Mouse (Mus musculus): ENCODE measurements at regions not wholly inside any gene's neighbourhood (a gene's known extent, or its start where the extent isn't known, plus 50 kb on each side); places are given as distances from the start of the nearest gene placed in this dataset.
A peak's percentile ranks its signal among the peaks of the same experiment; 100 is the strongest.
"Not testable (repeated sequence)": the region's sequence is repeated elsewhere in the genome, so short reads cannot be mapped to it uniquely, and the experiment has no call there.

DNA sequence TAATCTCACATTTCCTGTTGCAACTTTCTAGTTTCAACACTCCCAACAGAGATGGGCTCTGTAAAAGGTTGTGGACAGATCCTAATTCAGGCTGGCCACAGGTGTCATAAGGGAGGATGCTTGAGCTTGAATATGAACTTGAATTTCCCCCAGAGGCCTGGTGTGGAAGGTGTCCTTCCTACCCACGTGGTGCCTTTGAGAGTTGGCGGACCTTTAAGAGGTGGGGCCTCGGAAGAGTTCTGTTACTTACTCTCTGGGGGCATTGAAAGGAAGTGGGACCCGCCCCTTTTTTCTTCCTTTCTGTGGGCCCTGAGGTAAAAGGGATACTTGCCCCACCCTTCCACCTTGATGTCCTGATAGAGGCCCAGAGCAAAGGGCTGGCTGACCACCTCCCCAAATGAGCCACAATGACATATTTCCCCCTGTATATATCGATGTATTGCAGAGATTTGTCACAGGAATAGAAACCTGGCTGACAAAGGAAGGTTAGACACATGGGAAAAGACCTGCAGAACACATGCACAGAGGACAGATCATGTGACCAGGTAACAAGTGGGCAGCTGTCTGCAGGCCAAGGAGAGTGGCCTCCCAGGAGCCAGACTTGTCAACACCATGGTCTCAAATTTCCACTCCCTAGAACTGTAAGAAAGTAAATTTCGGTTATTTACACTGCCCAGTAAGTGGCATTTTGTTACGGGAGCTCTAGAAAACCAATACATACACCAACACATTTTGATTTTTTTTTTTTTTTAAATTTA is 84.2 kb upstream of the Klf13 start:
- Histone ChIP-seq H3K9ac (ENCODE audit: low read depth, low read length, severe bottlenecking) (no peak overlapping the region), H3K9me3 (ENCODE audit: control insufficient read depth, low read length) (no peaks in the 10 kb centered on the region), H3K4me1 (ENCODE audit: control insufficient read depth, insufficient read depth, low read length) (no peaks in the 10 kb centered on the region), H3K36me3 (ENCODE audit: control insufficient read depth, insufficient read depth, low read length) (no peaks in the 10 kb centered on the region), H3K4me2 (replicated peaks; ENCODE audit: low read depth, low read length, severe bottlenecking) (no peak overlapping the region), H3K4me3 (replicated peaks; ENCODE audit: low read length) (no peak overlapping the region), H3K27me3 (ENCODE audit: control insufficient read depth, insufficient read depth, low read length) (no peaks in the 10 kb centered on the region), H3K27ac (replicated peaks; ENCODE audit: low read depth, low read length) (no peak overlapping the region)
- DNase-seq (ENCODE audit: low spot score) (no peak), ATAC-seq (ENCODE audit: low FRiP score, low read depth) (no peak)
- no peak for TF ChIP-seq POLR2A (IDR thresholded peaks at IDR 0.05; ENCODE audit: borderline replicate concordance, extremely low read depth, insufficient read depth, insufficient read length)
- 63% methylated on average over 7 of the region's 7 CpGs for WGBS

DNA sequence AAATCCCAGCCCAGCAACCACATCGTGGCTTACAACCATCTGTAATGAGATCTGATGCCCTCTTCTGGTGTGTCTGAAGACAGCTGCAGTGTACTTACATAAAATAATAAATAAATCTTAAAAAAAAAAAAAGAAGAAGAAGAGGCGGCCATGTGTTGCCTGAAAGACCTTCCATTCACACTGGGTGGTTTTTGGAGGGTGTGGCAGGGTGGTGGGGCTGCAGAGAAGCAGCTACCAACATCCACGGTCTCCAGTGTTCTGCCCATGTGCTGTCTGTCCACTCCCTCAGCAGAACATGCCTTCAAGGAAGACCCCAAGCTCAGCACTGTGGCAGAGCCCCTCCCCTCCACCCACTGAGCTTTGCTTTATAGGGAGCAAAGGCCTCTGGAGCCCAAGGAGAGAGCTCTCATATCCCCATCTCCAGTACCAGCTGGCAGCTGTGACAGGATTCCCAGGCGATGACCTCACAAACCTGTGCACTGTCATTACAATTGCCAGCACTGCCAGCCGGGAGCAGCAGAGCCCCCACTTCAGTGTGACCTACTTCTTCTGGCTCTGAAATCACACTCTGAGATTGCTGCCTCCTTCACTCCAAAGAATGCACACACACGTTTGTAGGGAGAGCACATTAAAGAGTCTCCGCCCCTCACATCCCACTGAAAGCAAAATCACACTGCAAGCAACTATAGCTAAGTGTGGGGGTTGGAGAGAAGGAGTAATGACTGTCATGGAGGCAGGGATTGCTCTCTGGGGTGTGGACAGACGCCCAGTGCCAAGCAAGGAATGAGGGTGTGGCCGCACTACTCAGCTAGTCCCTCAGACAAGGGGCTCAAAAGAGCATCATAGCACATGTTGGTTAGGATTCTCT is 82.8 kb upstream of the Klf13 start:
- no peak for DNase-seq (ENCODE audit: low spot score)
- peak; percentile 44; the same call in 1 of the 2 replicates for ATAC-seq (ENCODE audit: low FRiP score, low read depth)
- Histone ChIP-seq H3K4me1 (ENCODE audit: control insufficient read depth, insufficient read depth, low read length) (no peaks in the 10 kb centered on the region), H3K27ac (replicated peaks; ENCODE audit: low read depth, low read length) (no peak overlapping the region), H3K9ac (ENCODE audit: low read depth, low read length, severe bottlenecking) (no peak overlapping the region), H3K36me3 (ENCODE audit: control insufficient read depth, insufficient read depth, low read length) (no peaks in the 10 kb centered on the region), H3K27me3 (ENCODE audit: control insufficient read depth, insufficient read depth, low read length) (no peaks in the 10 kb centered on the region), H3K4me2 (replicated peaks; ENCODE audit: low read depth, low read length, severe bottlenecking) (no peak overlapping the region), H3K9me3 (ENCODE audit: control insufficient read depth, low read length) (no peaks in the 10 kb centered on the region), H3K4me3 (replicated peaks; ENCODE audit: low read length) (no peak overlapping the region)
- WGBS = 57% methylated on average over 9 of the region's 9 CpGs
- no peak for TF ChIP-seq POLR2A (IDR thresholded peaks at IDR 0.05; ENCODE audit: borderline replicate concordance, extremely low read depth, insufficient read depth, insufficient read length)

- no peak overlapping the region for H3K4me2 ChIP-seq (replicated peaks; ENCODE audit: low read depth, low read length, severe bottlenecking)
- H3K9ac ChIP-seq (ENCODE audit: low read depth, low read length, severe bottlenecking) = no peak overlapping the region
- H3K27me3 ChIP-seq (ENCODE audit: control insufficient read depth, insufficient read depth, low read length) = no peaks in the 10 kb centered on the region
- H3K4me1 ChIP-seq (ENCODE audit: control insufficient read depth, insufficient read depth, low read length) = no peaks in the 10 kb centered on the region
- no peak for TF ChIP-seq POLR2A (IDR thresholded peaks at IDR 0.05; ENCODE audit: borderline replicate concordance, extremely low read depth, insufficient read depth, insufficient read length)
- H3K27ac ChIP-seq (replicated peaks; ENCODE audit: low read depth, low read length) = no peak overlapping the region
- H3K4me3 ChIP-seq (replicated peaks; ENCODE audit: low read length) = no peak overlapping the region
- 79% methylated on average over 3 of the region's 3 CpGs for WGBS
- ATAC-seq (ENCODE audit: low FRiP score, low read depth) (no peak), DNase-seq (ENCODE audit: low spot score) (no peak)
- no peaks in the 10 kb centered on the region for H3K9me3 ChIP-seq (ENCODE audit: control insufficient read depth, low read length)
- no peaks in the 10 kb centered on the region for H3K36me3 ChIP-seq (ENCODE audit: control insufficient read depth, insufficient read depth, low read length)
Measured at GRCm38 (mm10) chr7:64018107-64018506, 79.4 kb upstream of the Klf13 start.

GRCm38 (mm10) chr7:64016874-64017273 is 78.2 kb upstream of the Klf13 start:
- Histone ChIP-seq H3K9ac (ENCODE audit: low read depth, low read length, severe bottlenecking) (no peak overlapping the region), H3K4me1 (ENCODE audit: control insufficient read depth, insufficient read depth, low read length) (no peaks in the 10 kb centered on the region), H3K36me3 (ENCODE audit: control insufficient read depth, insufficient read depth, low read length) (no peaks in the 10 kb centered on the region), H3K4me3 (replicated peaks; ENCODE audit: low read length) (no peak overlapping the region), H3K4me2 (replicated peaks; ENCODE audit: low read depth, low read length, severe bottlenecking) (no peak overlapping the region), H3K27me3 (ENCODE audit: control insufficient read depth, insufficient read depth, low read length) (no peaks in the 10 kb centered on the region), H3K9me3 (ENCODE audit: control insufficient read depth, low read length) (no peaks in the 10 kb centered on the region), H3K27ac (replicated peaks; ENCODE audit: low read depth, low read length) (no peak overlapping the region)
- TF ChIP-seq POLR2A (IDR thresholded peaks at IDR 0.05; ENCODE audit: borderline replicate concordance, extremely low read depth, insufficient read depth, insufficient read length) = no peak
- 79% methylated on average over 3 of the region's 3 CpGs for WGBS
- DNase-seq (ENCODE audit: low spot score) (no peak), ATAC-seq (ENCODE audit: low FRiP score, low read depth) (no peak)

DNA sequence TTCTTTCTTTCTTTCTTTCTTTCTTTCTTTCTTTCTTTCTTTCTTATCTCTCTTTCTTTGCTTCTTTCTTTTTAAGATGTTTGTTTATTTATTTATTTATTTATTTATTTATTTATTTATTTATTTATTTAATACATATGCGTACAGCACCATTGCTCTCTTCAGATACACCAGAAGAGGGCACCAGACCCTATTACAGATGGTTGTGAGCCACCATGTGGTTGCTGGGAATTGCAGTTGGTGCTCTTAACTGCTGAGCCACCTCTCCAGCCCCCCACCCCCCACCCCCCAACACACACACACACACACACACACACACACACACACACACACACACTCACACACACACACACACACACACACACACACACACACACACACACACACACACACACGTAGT is 76.4 kb upstream of the Klf13 start:
- ATAC-seq (ENCODE audit: low FRiP score, low read depth) = not testable (repeated sequence)

More for the DNA sequence above, 76.4 kb upstream of the Klf13 start:
- not testable (repeated sequence) for H3K4me1 ChIP-seq (ENCODE audit: control insufficient read depth, insufficient read depth, low read length); H3K4me3 ChIP-seq (replicated peaks; ENCODE audit: low read length); H3K4me2 ChIP-seq (replicated peaks; ENCODE audit: low read depth, low read length, severe bottlenecking); H3K27me3 ChIP-seq (ENCODE audit: control insufficient read depth, insufficient read depth, low read length); H3K27ac ChIP-seq (replicated peaks; ENCODE audit: low read depth, low read length); H3K9ac ChIP-seq (ENCODE audit: low read depth, low read length, severe bottlenecking); H3K36me3 ChIP-seq (ENCODE audit: control insufficient read depth, insufficient read depth, low read length); H3K9me3 ChIP-seq (ENCODE audit: control insufficient read depth, low read length); DNase-seq (ENCODE audit: low spot score)
- 96% methylated on average over 2 of the region's 2 CpGs for WGBS
